Mouse (Mus musculus) midbrain, postnatal 0 days (tissue): ENCODE data around the gene Dgkg. TPM values are rescaled to one million over a fixed set of nuclear protein-coding genes. Genes with fewer than 3 reads are reported as not detected.

Experiments used
- ATAC-seq: fragments of 200-750 bp; cut with Nextera tagmentation; 2 replicates; pipeline ENCODE4 v1.8.0; 2017; ENCODE audit warnings: moderate number of reproducible peaks, mild to moderate bottlenecking, moderate TSS enrichment, moderate library complexity; ENCODE audit not compliant: low FRiP score
- DNase-seq: peaks from one replicate; pipeline ENCODE4 v3.0.0-alpha.2; 2015; ENCODE audit warnings: low spot score
- H3K27ac ChIP-seq: fragments of 300-500 bp; sonication (generic); 2 replicates; pipeline ENCODE4 v1.5.1; 2014; ENCODE audit warnings: low read depth, mild to moderate bottlenecking, low read length, mixed read lengths
- H3K27me3 ChIP-seq: fragments of 300-500 bp; sonication (generic); 2 replicates; pipeline ENCODE4 v1.6.1; 2014; ENCODE audit warnings: low read length, control low read depth, mixed read lengths; ENCODE audit not compliant: insufficient read depth
- H3K36me3 ChIP-seq: fragments of 300-500 bp; sonication (generic); 2 replicates; pipeline ENCODE4 v1.6.1; 2014; ENCODE audit warnings: low read length, control low read depth, mixed read lengths; ENCODE audit not compliant: insufficient read depth
- H3K4me1 ChIP-seq: fragments of 300-500 bp; sonication (generic); 2 replicates; pipeline ENCODE4 v1.6.1; 2014; ENCODE audit warnings: mild to moderate bottlenecking, control low read depth, antibody characterized with exemption, low read length, mixed read lengths; ENCODE audit not compliant: insufficient read depth
- H3K4me2 ChIP-seq: fragments of 300-500 bp; sonication (generic); 2 replicates; pipeline ENCODE4 v1.6.1; 2014; ENCODE audit warnings: low read depth, mild to moderate bottlenecking, low read length, mixed read lengths; ENCODE audit not compliant: poor library complexity, severe bottlenecking
- H3K4me3 ChIP-seq: fragments of 300-500 bp; sonication (generic); 2 replicates; pipeline ENCODE4 v1.5.1; 2014; ENCODE audit warnings: low read depth, mild to moderate bottlenecking, low read length, moderate library complexity
- H3K9ac ChIP-seq: fragments of 300-500 bp; sonication (generic); replicated peaks from 2 replicates; pipeline ENCODE4 v1.6.1; 2014; ENCODE audit warnings: mild to moderate bottlenecking, low read length, moderate library complexity, mixed read lengths; ENCODE audit not compliant: poor library complexity, severe bottlenecking
- H3K9me3 ChIP-seq: fragments of 300-500 bp; sonication (generic); 2 replicates; pipeline ENCODE4 v1.6.1; 2016; ENCODE audit warnings: low read length, control low read depth
- CTCF ChIP-seq: IDR thresholded peaks from 2 replicates; pipeline ENCODE4 v1.5.1; 2016; ENCODE audit warnings: antibody characterized with exemption, mild to moderate bottlenecking
- WGBS: fragments of 180-500 bp; shearing (Covaris S2); extraction: QIAGEN DNeasy Blood & Tissue Kit; methylation state at CpG from one replicate; pipeline ENCODE4 v1.1.7; 2014; 5-methylcytosine and 5-hydroxymethylcytosine counted together
- polyA plus RNA-seq: library from polyadenylated mRNA; unstranded; fragments of >200 nt; fragmentation: Nextera tagmentation; extraction: Ambion mirVana; gene quantifications from 2 replicates; pipeline ENCODE4 v1.2.1, GENCODE M21; 2015
- total RNA-seq: library from RNA; depleted of rRNA; stranded (reverse); fragments of >200 nt; gene quantifications from 2 replicates; pipeline ENCODE4 v1.2.3, GENCODE M21; 2014

Gene Dgkg
- total and polyA plus RNA-seq, 2 experiments from 2014 or later, result 5.5 to 8.2 TPM

- ATAC-seq (no peak), DNase-seq (no peak)
- Histone ChIP-seq H3K27me3 (no peaks in the 10 kb centered on the region), H3K27ac (no peak overlapping the region), H3K4me2 (no peak overlapping the region), H3K4me3 (no peak overlapping the region), H3K9me3 (no peaks in the 10 kb centered on the region), H3K4me1 (no peaks in the 10 kb centered on the region), H3K36me3 (no peaks in the 10 kb centered on the region), H3K9ac (no peak overlapping the region)
- WGBS, result 82% methylated on average over 3 of the region's 3 CpGs
- TF ChIP-seq CTCF, result no peak
Observed at GRCm38 (mm10) chr16:22601756-22602155, 55.3 kb downstream of the Dgkg start.

- H3K9me3 ChIP-seq, result no peaks in the 10 kb centered on the region
- no peak for ATAC-seq
- 87% methylated on average over 4 of the region's 4 CpGs for WGBS
- H3K4me2 ChIP-seq, result no peak overlapping the region
- no peaks in the 10 kb centered on the region for H3K36me3 ChIP-seq
- no peak overlapping the region for H3K9ac ChIP-seq
- no peak overlapping the region for H3K27ac ChIP-seq
- no peak for DNase-seq
- H3K27me3 ChIP-seq, result no peaks in the 10 kb centered on the region
- H3K4me1 ChIP-seq, result no peaks in the 10 kb centered on the region
- no peak for TF ChIP-seq CTCF
- no peak overlapping the region for H3K4me3 ChIP-seq
Observed at GRCm38 (mm10) chr16:22600108-22600699, 56.8 kb downstream of the Dgkg start.

GRCm38 (mm10) chr16:22598741-22599140 is 58.3 kb downstream of the Dgkg start:
- Histone ChIP-seq H3K4me1 (no peaks in the 10 kb centered on the region), H3K9me3 (no peaks in the 10 kb centered on the region), H3K9ac (no peak overlapping the region), H3K4me2 (no peak overlapping the region), H3K36me3 (no peaks in the 10 kb centered on the region), H3K4me3 (no peak overlapping the region), H3K27ac (no peak overlapping the region), H3K27me3 (no peaks in the 10 kb centered on the region)
- TF ChIP-seq CTCF, result no peak
- ATAC-seq (no peak), DNase-seq (no peak)
- 86% methylated on average over 6 of the region's 6 CpGs for WGBS

DNA sequence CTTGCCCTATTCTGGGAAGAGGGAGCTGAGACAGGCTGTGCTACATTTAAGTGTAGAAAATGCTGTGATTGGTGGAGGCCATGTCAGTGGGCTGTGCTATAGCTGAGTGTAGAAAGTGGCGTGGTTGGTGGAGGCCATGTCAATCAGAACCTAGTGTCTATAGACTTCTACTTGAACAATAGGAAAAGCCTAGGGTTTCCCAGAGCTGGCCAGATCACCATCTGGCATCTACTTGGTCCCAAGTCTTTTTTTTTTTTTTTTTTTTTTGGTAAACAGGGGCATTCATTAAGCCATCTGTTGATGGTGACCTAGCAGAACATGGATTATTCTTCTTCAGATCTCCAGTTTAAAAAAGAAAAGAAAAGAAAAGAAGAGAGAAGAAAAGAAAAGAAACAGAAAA is 60.6 kb downstream of the Dgkg start:
- DNase-seq, result no peak
- H3K36me3 ChIP-seq, result no peaks in the 10 kb centered on the region

GRCm38 (mm10) chr16:22593907-22594306 is 63.1 kb downstream of the Dgkg start:
- no peak for DNase-seq
- no peaks in the 10 kb centered on the region for H3K36me3 ChIP-seq
- 95% methylated on average over 2 of the region's 2 CpGs for WGBS
- H3K4me1 ChIP-seq, result no peaks in the 10 kb centered on the region
- no peak overlapping the region for H3K4me2 ChIP-seq
- H3K27ac ChIP-seq, result no peak overlapping the region
- ATAC-seq, result no peak
- no peaks in the 10 kb centered on the region for H3K27me3 ChIP-seq
- peak; percentile 57 for TF ChIP-seq CTCF
- H3K4me3 ChIP-seq, result no peak overlapping the region
- H3K9ac ChIP-seq, result no peak overlapping the region
- no peaks in the 10 kb centered on the region for H3K9me3 ChIP-seq

More for the DNA sequence above, 60.6 kb downstream of the Dgkg start:
- Histone ChIP-seq H3K9me3 (no peaks in the 10 kb centered on the region), H3K27me3 (no peaks in the 10 kb centered on the region), H3K4me3 (no peak overlapping the region), H3K4me2 (no peak overlapping the region), H3K9ac (no peak overlapping the region), H3K4me1 (no peaks in the 10 kb centered on the region), H3K27ac (no peak overlapping the region)
- no peak for TF ChIP-seq CTCF
- WGBS, result 84% methylated on average over 1 of the region's 1 CpGs
- ATAC-seq, result no peak

DNA sequence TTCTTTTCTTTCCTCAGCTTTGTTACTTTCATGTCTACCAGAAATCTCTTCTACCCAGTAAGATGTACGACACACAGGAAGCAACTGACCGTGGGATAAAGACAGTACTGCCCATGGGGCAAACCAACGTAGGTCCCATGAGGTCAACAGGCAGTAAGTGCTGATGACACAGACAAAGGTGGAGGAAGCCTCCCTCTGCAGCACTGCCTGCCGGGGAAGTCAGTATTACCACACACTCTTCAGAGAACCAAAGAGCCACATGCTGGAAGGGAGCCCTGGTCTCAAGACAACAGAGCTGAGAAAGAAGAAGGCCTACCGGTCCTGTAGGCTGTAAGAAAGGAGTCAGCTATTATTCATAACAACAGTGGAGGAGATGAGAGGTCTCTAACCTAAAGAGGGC is 67.4 kb downstream of the Dgkg start:
- no peak for ATAC-seq
- H3K4me2 ChIP-seq, result no peak overlapping the region
- TF ChIP-seq CTCF, result no peak
- WGBS, result 73% methylated on average over 5 of the region's 5 CpGs
- no peak overlapping the region for H3K9ac ChIP-seq
- H3K27me3 ChIP-seq, result no peaks in the 10 kb centered on the region
- no peaks in the 10 kb centered on the region for H3K36me3 ChIP-seq
- no peak for DNase-seq
- no peak overlapping the region for H3K27ac ChIP-seq
- no peak overlapping the region for H3K4me3 ChIP-seq
- no peaks in the 10 kb centered on the region for H3K4me1 ChIP-seq
- no peaks in the 10 kb centered on the region for H3K9me3 ChIP-seq
